Mouse (Mus musculus): ENCODE measurements around the gene Ovca2.

DNA sequence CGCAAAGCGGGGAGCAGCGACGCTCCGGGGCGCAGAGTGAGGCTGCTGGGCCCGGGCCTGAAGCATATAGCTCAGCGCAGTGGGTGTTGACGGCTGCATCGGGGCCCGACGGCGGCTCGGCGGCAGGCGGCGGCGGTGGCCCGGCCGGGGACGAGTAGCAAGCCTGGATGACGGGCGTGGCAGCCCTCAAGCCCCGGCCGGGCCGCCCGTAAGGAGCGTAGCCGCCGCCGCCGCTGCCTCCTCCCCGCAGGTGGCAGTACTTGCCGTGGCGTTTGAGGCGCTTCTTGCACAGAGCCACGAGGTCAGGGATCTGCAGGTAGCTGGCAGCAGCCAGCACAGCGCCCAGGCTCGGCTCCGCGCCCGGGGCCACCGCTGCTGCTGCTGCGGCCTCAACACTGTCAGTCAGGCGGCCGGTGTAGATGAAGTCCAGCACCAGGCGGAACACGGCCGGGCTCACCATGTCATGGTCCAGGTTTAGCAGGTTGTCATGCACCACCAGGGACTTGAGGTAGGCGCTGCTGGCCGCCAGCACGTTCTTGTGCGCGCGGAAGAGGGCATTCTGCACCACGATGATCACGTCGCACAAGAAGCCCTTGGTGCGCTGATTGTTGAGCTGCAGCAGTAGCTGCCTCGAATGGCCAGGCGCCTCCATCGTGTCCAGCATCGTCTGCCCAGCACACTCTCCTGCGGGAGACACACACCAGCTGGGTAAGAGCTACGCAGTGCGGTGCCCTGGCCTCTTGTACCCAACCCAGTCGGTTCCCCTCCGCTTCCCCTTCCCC, 11.6 kb downstream of the Ovca2 start:
- TF ChIP-seq POLR2A (IDR thresholded peaks at IDR 0.05; ENCODE audit: extremely low read depth, insufficient read depth, low read length) (no peak), CTCF (IDR thresholded peaks at IDR 0.05; ENCODE audit: extremely low read depth, insufficient read depth, low read length) (no peak)
